Mouse (Mus musculus) adrenal gland, postnatal 10 days (tissue): Measurements from ENCODE around the gene Gm8871. TPM values are rescaled to one million over a fixed set of nuclear protein-coding genes. Genes with fewer than 3 reads are reported as not detected.
"Not testable (repeated sequence)": the region's sequence is repeated elsewhere in the genome, so short reads cannot be mapped to it uniquely, and the experiment has no call there.

Source experiments
- DNase-seq: peaks from one replicate; pipeline ENCODE4 v3.0.0; 2021; ENCODE audit warnings: mixed read lengths
- long read RNA-seq, 2 experiments: library from polyadenylated mRNA; stranded (forward); transcript quantifications; one replicate each; pipeline ENCODE4 v2.0.0; 2021
- total RNA-seq, 2 experiments: library from RNA; stranded (reverse); gene quantifications; 2 replicates each; pipeline ENCODE4 v1.2.3; 2021

Gene Gm8871
- total RNA-seq = not detected
- long read RNA-seq, experiment 1 = 0 reads
- long read RNA-seq, experiment 2 = 0 reads

DNA sequence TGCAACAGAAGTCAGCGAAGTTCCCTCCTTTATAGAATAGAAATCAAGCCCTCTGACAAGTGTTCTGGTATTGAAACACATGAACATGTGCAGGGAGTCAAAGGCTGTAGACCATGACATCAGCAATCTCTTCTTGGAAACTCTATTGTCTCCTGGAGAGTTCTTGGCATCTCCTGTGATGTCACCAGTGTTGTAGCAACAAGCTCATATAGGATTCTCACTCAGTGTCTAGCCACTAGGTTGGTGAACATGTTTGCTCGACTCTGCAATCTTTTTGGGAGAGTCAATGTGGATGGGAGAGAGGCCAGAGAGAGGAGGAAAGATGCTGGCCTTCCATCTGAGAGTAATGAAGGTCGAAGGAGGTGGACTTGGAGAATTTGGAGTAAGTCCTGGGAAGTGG lies at the start of gene Gm8871, which contains the start of gene Gm8857:
Gene Gm8871, plus strand, starts transcription at position 301 of the 400 bp plus-strand sequence.
Gene Gm8857, plus strand, starts transcription at position 303 of the 400 bp plus-strand sequence.
- DNase-seq = not testable (repeated sequence)

GRCm38 (mm10) chr5:10953512-10953911 lies 5.9 kb downstream of the Gm8871 start:
- DNase-seq = not testable (repeated sequence)

DNA sequence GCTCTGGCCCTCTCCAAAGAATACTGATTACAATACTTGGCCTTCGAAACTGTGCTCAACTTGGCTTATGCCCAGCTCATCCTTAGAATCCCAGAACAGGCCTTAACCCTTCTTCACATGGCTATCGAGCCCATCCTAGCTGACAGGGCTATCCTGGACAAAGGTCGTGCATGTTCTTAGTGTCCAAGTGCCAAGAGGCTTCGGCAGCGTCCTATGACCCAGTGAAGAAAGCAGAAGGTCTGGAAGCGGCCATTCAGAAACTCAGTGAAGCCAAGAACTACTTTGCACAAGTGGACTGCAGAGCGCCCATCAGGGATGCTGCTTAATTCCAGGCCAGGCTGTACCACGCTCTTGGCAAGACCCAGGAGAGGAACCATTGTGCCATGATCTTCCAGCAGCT lies 10.5 kb downstream of the Gm8871 start:
- DNase-seq = not testable (repeated sequence)

Other genes with a start within 250 kb of the Gm8871 start
- not detected for gene Gm8857, start within 50 bp of the Gm8871 start, total RNA-seq
- not detected for gene Gm8879, start 179.8 kb downstream of the Gm8871 start, total RNA-seq
- not detected for gene Gm5861, start 235.3 kb downstream of the Gm8871 start, total RNA-seq